Mouse (Mus musculus): ENCODE measurements around the gene Iars.

- TF ChIP-seq CTCF (IDR thresholded peaks at IDR 0.05; ENCODE audit: borderline replicate concordance, extremely low read depth, insufficient read depth, insufficient read length) (no peak), POLR2A (IDR thresholded peaks at IDR 0.05; ENCODE audit: borderline replicate concordance, extremely low read depth, insufficient read depth, insufficient read length, poor library complexity, severe bottlenecking) (no peak)
Measured at GRCm38 (mm10) chr13:49643669-49644362, 38.1 kb upstream of the Iars start.

Data from brain, embryonic 14.5 days (tissue).